Mouse (Mus musculus) adrenal gland, adult 2 months (tissue): Measurements from ENCODE around the gene Vinac1. TPM values are rescaled to one million over a fixed set of nuclear protein-coding genes. Genes with fewer than 3 reads are reported as not detected.
A peak's percentile ranks its signal among the peaks of the same experiment; 100 is the strongest.
"Not testable (repeated sequence)": the region's sequence is repeated elsewhere in the genome, so short reads cannot be mapped to it uniquely, and the experiment has no call there.

Experiments
- DNase-seq: peaks from one replicate; pipeline ENCODE4 v3.0.0; 2021
- polyA plus RNA-seq: library from polyadenylated mRNA; depleted of rRNA; stranded (reverse); fragments of >200 nt; gene quantifications from 2 replicates; pipeline ENCODE4 v1.2.3, GENCODE M21; 2012; rRNA removed
- total RNA-seq, 2 experiments: library from RNA; stranded (reverse); gene quantifications; 2 replicates each; pipeline ENCODE4 v1.2.3; 2021

Gene Vinac1
- total and polyA plus RNA-seq, 3 experiments, result 0.07 to 0.28 (median 0.12) TPM

DNA sequence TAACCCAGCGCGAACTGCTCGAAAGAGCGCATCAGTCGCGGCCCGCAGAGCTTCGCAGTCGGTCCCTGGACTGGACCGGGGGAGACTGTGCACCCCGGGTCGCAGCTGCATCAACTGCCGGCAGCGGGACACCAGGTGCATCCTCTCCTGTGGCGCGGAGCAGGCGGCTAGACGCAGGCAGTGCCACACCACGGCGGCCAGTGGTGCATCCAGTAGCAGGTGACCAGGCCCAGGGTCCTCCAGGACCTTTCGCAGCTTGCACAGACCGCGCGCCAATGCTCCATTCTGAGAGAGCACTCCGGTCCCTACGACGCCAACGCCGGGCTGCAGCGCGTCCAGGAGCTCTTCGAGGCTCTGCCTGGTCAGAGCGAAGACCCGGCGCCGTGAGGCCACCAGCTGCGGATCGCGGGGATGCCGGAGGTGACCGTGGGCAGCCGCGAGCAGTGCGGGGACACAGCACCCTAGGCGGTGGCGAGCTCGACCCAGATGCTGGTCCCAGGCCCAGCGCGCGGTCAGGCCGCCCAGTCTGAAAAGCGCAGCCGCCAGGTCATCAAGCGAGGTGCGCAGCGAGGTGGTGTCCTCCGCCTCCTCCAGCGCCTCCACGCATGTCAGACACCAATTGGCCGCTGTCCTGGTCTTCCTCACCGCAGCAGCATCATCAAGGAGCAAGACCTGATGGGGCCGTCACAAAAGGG, 8.9 kb downstream of the Vinac1 start:
- DNase-seq, result peak; percentile 29

- DNase-seq, result peak; percentile 15
Measured at GRCm38 (mm10) chr2:129038426-129038936, 9.5 kb downstream of the Vinac1 start.

- DNase-seq, result no peak
Measured at GRCm38 (mm10) chr2:129035381-129035780, 12.6 kb downstream of the Vinac1 start.

GRCm38 (mm10) chr2:129024820-129025219, 23.2 kb downstream of the Vinac1 start:
- DNase-seq, result peak; percentile 63

- peak; percentile 52 for DNase-seq
Measured at GRCm38 (mm10) chr2:129020106-129020505, 27.9 kb downstream of the Vinac1 start.

- DNase-seq, result not testable (repeated sequence)
Measured at GRCm38 (mm10) chr2:129008867-129009266, 39.1 kb downstream of the Vinac1 start.

GRCm38 (mm10) chr2:129006194-129006749, 41.7 kb downstream of the Vinac1 start:
- no peak for DNase-seq

GRCm38 (mm10) chr2:129004872-129005271, 43.1 kb downstream of the Vinac1 start:
- no peak for DNase-seq

- no peak for DNase-seq
Measured at GRCm38 (mm10) chr2:128984746-128985145, 63.2 kb downstream of the Vinac1 start.

DNA sequence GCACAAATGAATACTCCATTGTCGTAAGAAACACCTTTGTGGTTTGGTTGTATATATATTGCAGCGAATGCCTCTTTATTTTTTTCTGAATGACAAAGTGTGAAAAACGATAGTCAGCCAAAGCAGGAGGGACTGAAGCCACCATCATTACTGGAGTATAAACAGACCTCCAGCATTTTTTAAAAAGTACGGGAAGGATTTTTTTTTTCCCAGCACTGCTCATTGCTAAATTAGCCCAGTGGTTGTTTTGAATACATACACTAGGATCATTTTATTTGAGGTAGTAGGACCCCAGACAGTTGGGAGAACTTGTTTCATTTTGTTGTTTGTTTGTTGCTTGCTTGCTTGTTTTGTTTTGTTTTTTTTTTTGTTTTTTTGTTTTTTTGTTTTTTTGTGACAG, 72.4 kb downstream of the Vinac1 start:
- no peak for DNase-seq

Other genes starting within 250 kb of the Vinac1 start
- 10 to 100 TPM; 31.6 to 34.4 TPM for gene Tmem87b, start 230.1 kb downstream of the Vinac1 start, total RNA-seq
- 10.8 and 14.0 TPM in 2 replicates for gene Tmem87b, start 230.1 kb downstream of the Vinac1 start, polyA plus RNA-seq
- gene Fbln7, start 185.2 kb downstream of the Vinac1 start, total RNA-seq, result 1 to 10 TPM; 4.6 to 7.2 TPM
- gene Fbln7, start 185.2 kb downstream of the Vinac1 start, polyA plus RNA-seq, result 5.3 and 6.6 TPM in 2 replicates
- gene Zc3h8, start 104.1 kb downstream of the Vinac1 start, total RNA-seq, result 1 to 10 TPM; 2.9 to 3.7 TPM
- gene Zc3h8, start 104.1 kb downstream of the Vinac1 start, polyA plus RNA-seq, result 0.49 and 0.50 TPM in 2 replicates
- 1 to 10 TPM; 3.1 to 7.1 TPM for gene Zc3h6, start 80.8 kb downstream of the Vinac1 start, total RNA-seq
- gene Zc3h6, start 80.8 kb downstream of the Vinac1 start, polyA plus RNA-seq, result 1.4 and 1.5 TPM in 2 replicates
- 1 to 10 TPM; 4.0 to 6.7 TPM for gene Gm10762, start 80.4 kb downstream of the Vinac1 start, total RNA-seq
- gene Gm10762, start 80.4 kb downstream of the Vinac1 start, polyA plus RNA-seq, result 5.1 and 6.8 TPM in 2 replicates
- gene Ttl, start 17.8 kb upstream of the Vinac1 start, total RNA-seq, result 10 to 100 TPM in 1 of 2 experiments, 1 to 10 TPM in 1; 7.5 to 13.4 TPM
- 4.7 and 5.6 TPM in 2 replicates for gene Ttl, start 17.8 kb upstream of the Vinac1 start, polyA plus RNA-seq
- 10 to 100 TPM; 15.1 to 19.0 TPM for gene Polr1b, start 52.8 kb upstream of the Vinac1 start, total RNA-seq
- gene Polr1b, start 52.8 kb upstream of the Vinac1 start, polyA plus RNA-seq, result 15.9 and 16.7 TPM in 2 replicates
- 10 to 100 TPM; 22.5 to 27.3 TPM for gene Chchd5, start 81.5 kb upstream of the Vinac1 start, total RNA-seq
- gene Chchd5, start 81.5 kb upstream of the Vinac1 start, polyA plus RNA-seq, result 84.8 and 107 TPM in 2 replicates
- gene Slc20a1, start 150.6 kb upstream of the Vinac1 start, total RNA-seq, result 10 to 100 TPM; 12.4 to 14.1 TPM
- gene Slc20a1, start 150.6 kb upstream of the Vinac1 start, polyA plus RNA-seq, result 6.8 and 9.4 TPM in 2 replicates
- gene Ckap2l, start 249.0 kb upstream of the Vinac1 start, total RNA-seq, result 1 to 10 TPM in 1 of 2 experiments, under 1 TPM in 1; 0.97 to 1.7 TPM
- gene Ckap2l, start 249.0 kb upstream of the Vinac1 start, polyA plus RNA-seq, result 0.09 and 0.10 TPM in 2 replicates